ENCODE assay signal across 13 mouse cellular contexts in the genomic region with DNA sequence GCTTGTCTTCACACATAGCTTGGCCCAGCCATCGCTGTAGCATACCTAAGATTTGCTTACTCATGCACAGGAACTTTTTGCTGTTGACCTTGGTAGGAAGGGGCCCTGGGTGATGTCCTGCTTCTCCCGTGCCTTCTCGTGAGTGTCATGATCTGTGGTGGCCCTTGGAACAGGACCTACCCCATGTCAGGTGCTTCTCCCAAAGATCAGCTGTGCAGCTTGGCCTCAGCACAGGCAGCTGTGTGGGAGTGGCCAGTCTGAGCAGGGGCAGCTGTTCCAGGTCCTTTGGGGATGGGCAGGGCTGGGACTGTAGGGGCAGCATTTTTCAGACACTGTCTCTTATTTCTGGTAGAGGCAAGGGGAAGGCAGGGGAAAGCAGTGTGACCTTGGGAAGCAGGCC. TPM values are rescaled to one million over a fixed set of nuclear protein-coding genes. Genes with fewer than 3 reads are reported as not detected.
DNase-seq lines count a peak whose midpoint lies in the region; ATAC-seq and TF ChIP-seq lines count a peak whose summit lies in the region.
"Had no signal": no experiment of that assay in that cellular context is flagged by ENCODE, and none has a peak within 500 bp of the region (broad histone marks: within the 10 kb centered on the region; RNA-seq: fewer than 3 reads in every experiment).

No protein-coding gene starts in this region.

- TF ChIP-seq CTCF in hindbrain, postnatal 0 days (IDR thresholded peaks at IDR 0.05; ENCODE audit: low read depth) = no peak

- H3K27ac ChIP-seq in hindbrain, embryonic 10.5 days = no peak overlapping the region
- no peak overlapping the region for H3K27ac ChIP-seq in hindbrain, postnatal 0 days
- H3K27ac ChIP-seq in neural tube, embryonic 15.5 days (replicated peaks) = no peak overlapping the region
- H3K27ac ChIP-seq: limb, embryonic 12.5 days had no signal

- H3K79me2 ChIP-seq in myocyte (ENCODE audit: control insufficient read depth, insufficient read depth) = no peaks in the 10 kb centered on the region

- ATAC-seq in hindbrain, postnatal 0 days = no peak
- ATAC-seq in neural tube, embryonic 15.5 days (ENCODE audit: low FRiP score) = no peak

- H3K4me3 ChIP-seq in hindbrain, embryonic 10.5 days = no peak overlapping the region
- H3K4me3 ChIP-seq in hindbrain, postnatal 0 days (ENCODE audit: low read length) = no peak overlapping the region
- no peak overlapping the region for H3K4me3 ChIP-seq in neural tube, embryonic 15.5 days (replicated peaks)
- H3K4me3 ChIP-seq in myocyte = no peak overlapping the region
- H3K4me3 ChIP-seq: limb, embryonic 12.5 days had no signal

- DNase-seq in hindbrain, embryonic 10.5 days (ENCODE audit: low spot score) = peak; percentile 20
- DNase-seq in hindbrain, postnatal 0 days (ENCODE audit: low spot score) = no peak
- DNase-seq in neural tube, embryonic 10.5 days (ENCODE audit: extremely low spot score, low spot score) = peak; percentile 14
- peak; percentile 72 for DNase-seq in gastrocnemius, postnatal 25 days
- DNase-seq in right cerebral cortex, postnatal 36 days (ENCODE audit: low spot score in 2 of 2) = no peak
- no peak for DNase-seq in cerebellum, postnatal 14 days
- DNase-seq: thymus, adult 18-20 months had no signal

- H3K4me2 ChIP-seq in hindbrain, postnatal 0 days (ENCODE audit: low read depth, low read length) = no peak overlapping the region
- H3K4me2 ChIP-seq in neural tube, embryonic 15.5 days = no peak overlapping the region
- peak overlapping the region; percentile 58 for H3K4me2 ChIP-seq in myocyte (ENCODE audit: low read depth)
- H3K4me2 ChIP-seq: limb, embryonic 12.5 days had no signal

- peaks cover 35% of the 10 kb centered on the region for H3K36me3 ChIP-seq in hindbrain, embryonic 10.5 days
- peaks cover 9% of the 10 kb centered on the region for H3K36me3 ChIP-seq in hindbrain, postnatal 0 days (ENCODE audit: insufficient read depth, low read length)
- H3K36me3 ChIP-seq in neural tube, embryonic 15.5 days = peaks cover 29% of the 10 kb centered on the region
- H3K36me3 ChIP-seq in myocyte (ENCODE audit: control insufficient read depth, insufficient read depth) = no peaks in the 10 kb centered on the region

- TF ChIP-seq POLR2A in myocyte (IDR thresholded peaks at IDR 0.05; ENCODE audit: insufficient read length, low read depth) = peak; percentile 27

- peaks cover 8% of the 10 kb centered on the region; the same call in 1 of the 2 replicates for H3K4me1 ChIP-seq in hindbrain, embryonic 10.5 days (replicated peaks)
- H3K4me1 ChIP-seq in hindbrain, postnatal 0 days (ENCODE audit: insufficient read depth, low read length) = no peaks in the 10 kb centered on the region
- no peaks in the 10 kb centered on the region for H3K4me1 ChIP-seq in neural tube, embryonic 15.5 days
- H3K4me1 ChIP-seq: limb, embryonic 12.5 days had no signal

- H3K9ac ChIP-seq in hindbrain, postnatal 0 days (replicated peaks; ENCODE audit: low read length) = no peak overlapping the region
- no peak overlapping the region for H3K9ac ChIP-seq in neural tube, embryonic 15.5 days (replicated peaks)
- H3K9ac ChIP-seq: limb, embryonic 12.5 days had no signal

- no peaks in the 10 kb centered on the region for H3K9me3 ChIP-seq in hindbrain, embryonic 10.5 days
- no peaks in the 10 kb centered on the region for H3K9me3 ChIP-seq in hindbrain, postnatal 0 days (ENCODE audit: low read length)
- H3K9me3 ChIP-seq in neural tube, embryonic 15.5 days (replicated peaks) = no peaks in the 10 kb centered on the region
- H3K9me3 ChIP-seq: limb, embryonic 12.5 days had no signal

- no peaks in the 10 kb centered on the region for H3K27me3 ChIP-seq in hindbrain, embryonic 10.5 days (ENCODE audit: insufficient read depth, poor library complexity, severe bottlenecking)
- H3K27me3 ChIP-seq in hindbrain, postnatal 0 days (ENCODE audit: insufficient read depth, low read length) = no peaks in the 10 kb centered on the region
- H3K27me3 ChIP-seq in neural tube, embryonic 15.5 days (replicated peaks) = no peaks in the 10 kb centered on the region
- H3K27me3 ChIP-seq in myocyte (ENCODE audit: control insufficient read depth, insufficient read depth, insufficient read length) = no peaks in the 10 kb centered on the region
- H3K27me3 ChIP-seq: limb, embryonic 12.5 days had no signal

- WGBS in hindbrain, embryonic 10.5 days = 86% methylated on average over 3 of the region's 3 CpGs
- WGBS in hindbrain, postnatal 0 days = 90% methylated on average over 3 of the region's 3 CpGs
- 78% methylated on average over 3 of the region's 3 CpGs for WGBS in neural tube, embryonic 15.5 days

- no peak overlapping the region for H3ac ChIP-seq in myocyte (ENCODE audit: control insufficient read depth, insufficient read length)

TF ChIP-seq in myocyte, 11 proteins besides CTCF, POLR2A, EP300 and RAD21:
- TF ChIP-seq TCF3 (IDR thresholded peaks at IDR 0.05; ENCODE audit: insufficient read length, low read depth) (peak; percentile 98), E2F4 (IDR thresholded peaks at IDR 0.05; ENCODE audit: insufficient read depth) (no peak), SRF (IDR thresholded peaks at IDR 0.05; ENCODE audit: control insufficient read depth, insufficient read length, low read depth) (no peak), MYOG (IDR thresholded peaks at IDR 0.05; ENCODE audit: control insufficient read depth in 1 of 3, insufficient read depth in 1 of 3, insufficient read length in 2 of 3, low read depth in 2 of 3) (peak; percentile 100), USF1 (IDR thresholded peaks at IDR 0.05; ENCODE audit: low read depth) (no peak), TCF12 (IDR thresholded peaks at IDR 0.05; ENCODE audit: insufficient read depth, poor library complexity, severe bottlenecking) (peak; percentile 99), REST (IDR thresholded peaks at IDR 0.05; ENCODE audit: insufficient read depth, insufficient read length) (no peak), MAX (IDR thresholded peaks at IDR 0.05; ENCODE audit: low read depth) (no peak), MYOD1 (IDR thresholded peaks at IDR 0.05; ENCODE audit: control insufficient read depth in 1 of 3, insufficient read length in 2 of 3, low read depth in 2 of 3) (peak; percentile 87 to 99 (median 98))

RNA-seq across cellular contexts. Expression of gene Nfatc3, which starts 14.5 kb away (rescaled TPM):
- polyA plus RNA-seq in hindbrain, embryonic 10.5 days (2016; fragmentation: Nextera tagmentation; extraction: Ambion mirVana) = 4.2 and 6.2 TPM in 2 replicates
- total RNA-seq in hindbrain, postnatal 0 days (2014; rRNA removed) = 14.0 and 24.0 TPM in 2 replicates
- 2.8 and 2.9 TPM in 2 replicates for polyA plus RNA-seq in hindbrain, postnatal 0 days (2015; fragmentation: Nextera tagmentation; extraction: Ambion mirVana)
- 3.5 and 4.4 TPM in 2 replicates for polyA plus RNA-seq in neural tube, embryonic 15.5 days (2015; fragmentation: Nextera tagmentation; extraction: Ambion mirVana)
- 10 to 100 TPM; 20.1 to 22.4 TPM for total RNA-seq in gastrocnemius, postnatal 25 days (2021)
- polyA plus RNA-seq in myocyte (2012; fragmentation: generic; extraction: Trizol) = 11.8 TPM

RNA-seq across cellular contexts. Expression of gene Ddx28, which starts 32.5 kb away (rescaled TPM):
- polyA plus RNA-seq in hindbrain, embryonic 10.5 days (2016; fragmentation: Nextera tagmentation; extraction: Ambion mirVana) = 22.4 and 24.4 TPM in 2 replicates
- 36.7 and 43.3 TPM in 2 replicates for total RNA-seq in hindbrain, postnatal 0 days (2014; rRNA removed)
- polyA plus RNA-seq in hindbrain, postnatal 0 days (2015; fragmentation: Nextera tagmentation; extraction: Ambion mirVana) = 19.7 and 20.2 TPM in 2 replicates
- polyA plus RNA-seq in neural tube, embryonic 15.5 days (2015; fragmentation: Nextera tagmentation; extraction: Ambion mirVana) = 20.8 and 20.9 TPM in 2 replicates
- 1 to 10 TPM; 8.3 to 9.0 TPM for total RNA-seq in gastrocnemius, postnatal 25 days (2021)
- polyA plus RNA-seq in myocyte (2012; fragmentation: generic; extraction: Trizol) = 20.6 TPM

RNA-seq across cellular contexts. Expression of gene Dpep2nb, which starts 38.4 kb away (rescaled TPM):
- polyA plus RNA-seq in hindbrain, embryonic 10.5 days (2016; fragmentation: Nextera tagmentation; extraction: Ambion mirVana) = not detected in 2 replicates
- not detected in 2 replicates for total RNA-seq in hindbrain, postnatal 0 days (2014; rRNA removed)
- not detected in 2 replicates for polyA plus RNA-seq in hindbrain, postnatal 0 days (2015; fragmentation: Nextera tagmentation; extraction: Ambion mirVana)
- 0.14 TPM in 1 of 2 replicates, not detected in the other for polyA plus RNA-seq in neural tube, embryonic 15.5 days (2015; fragmentation: Nextera tagmentation; extraction: Ambion mirVana)
- not detected for total RNA-seq in gastrocnemius, postnatal 25 days (2021)
- polyA plus RNA-seq in myocyte (2012; fragmentation: generic; extraction: Trizol) = not detected
- total RNA-seq: granulocyte monocyte progenitor cell, adult 5-6 weeks; midbrain, postnatal 0 days had no signal
- polyA plus RNA-seq: large intestine, adult 2 months; limb, embryonic 12.5 days; midbrain, postnatal 0 days had no signal

RNA-seq across cellular contexts. Expression of gene Dus2, which starts 53.0 kb away (rescaled TPM):
- polyA plus RNA-seq in hindbrain, embryonic 10.5 days (2016; fragmentation: Nextera tagmentation; extraction: Ambion mirVana) = 21.1 and 21.3 TPM in 2 replicates
- total RNA-seq in hindbrain, postnatal 0 days (2014; rRNA removed) = 9.3 and 15.4 TPM in 2 replicates
- 20.2 and 22.4 TPM in 2 replicates for polyA plus RNA-seq in hindbrain, postnatal 0 days (2015; fragmentation: Nextera tagmentation; extraction: Ambion mirVana)
- polyA plus RNA-seq in neural tube, embryonic 15.5 days (2015; fragmentation: Nextera tagmentation; extraction: Ambion mirVana) = 27.8 and 30.6 TPM in 2 replicates
- 10 to 100 TPM in 1 of 2 experiments, 1 to 10 TPM in 1; 8.7 to 10.6 TPM for total RNA-seq in gastrocnemius, postnatal 25 days (2021)
- polyA plus RNA-seq in myocyte (2012; fragmentation: generic; extraction: Trizol) = 30.4 TPM

Comparison
In these comparisons a context has a peak if more than half of its experiments do, and no peak if none do; other contexts are left out.
1. DNase-seq: peak in hindbrain, embryonic 10.5 days (single experiment), neural tube, embryonic 10.5 days (single experiment) and gastrocnemius, postnatal 25 days (single experiment); none in hindbrain, postnatal 0 days (single experiment), right cerebral cortex, postnatal 36 days (0 of 2) and cerebellum, postnatal 14 days (0 of 2).